11 mouse cellular contexts compared by ENCODE assay signal in the genomic region with DNA sequence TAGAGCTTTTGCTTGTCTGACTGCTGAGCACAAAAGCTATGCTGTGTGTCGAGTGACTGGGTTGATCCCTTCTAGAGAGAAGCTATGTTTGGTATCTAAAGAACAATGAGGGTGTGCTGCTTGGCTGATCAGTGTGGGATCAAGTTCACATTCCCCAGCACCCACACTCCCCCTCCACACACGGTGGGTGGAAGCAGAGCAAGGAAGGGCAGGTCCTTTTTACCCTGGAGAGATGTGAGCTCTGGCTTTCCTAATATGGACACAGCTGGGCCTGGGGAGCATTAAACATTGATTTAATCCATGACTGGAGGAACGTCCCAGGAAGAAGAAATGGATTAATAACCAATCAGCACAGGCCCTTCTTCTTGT.
DNase-seq lines count a peak whose midpoint lies in the region; ATAC-seq and TF ChIP-seq lines count a peak whose summit lies in the region.
"Had no signal": no experiment of that assay in that cellular context is flagged by ENCODE, and none has a peak within 500 bp of the region (broad histone marks: within the 10 kb centered on the region; RNA-seq: fewer than 3 reads in every experiment).

No protein-coding gene starts in this region.

- H3K27me3 ChIP-seq in neural tube, embryonic 13.5 days: no peaks in the 10 kb centered on the region
- no peaks in the 10 kb centered on the region for H3K27me3 ChIP-seq in heart, embryonic 16.5 days (ENCODE audit: control insufficient read depth, insufficient read depth, low read length)
- no peaks in the 10 kb centered on the region for H3K27me3 ChIP-seq in kidney, postnatal 0 days (ENCODE audit: insufficient read depth, low read length)
- H3K27me3 ChIP-seq in stomach, embryonic 16.5 days (ENCODE audit: control insufficient read depth, insufficient read depth, low read length): no peaks in the 10 kb centered on the region
- H3K27me3 ChIP-seq: forebrain, embryonic 12.5 days; neural tube, embryonic 12.5 days had no signal

- H3K4me1 ChIP-seq in neural tube, embryonic 13.5 days (replicated peaks): peaks cover 16% of the 10 kb centered on the region
- H3K4me1 ChIP-seq in heart, embryonic 16.5 days (ENCODE audit: control insufficient read depth, insufficient read depth, low read length): peaks cover 11% of the 10 kb centered on the region
- peaks cover 19% of the 10 kb centered on the region for H3K4me1 ChIP-seq in kidney, postnatal 0 days (replicated peaks; ENCODE audit: insufficient read depth, low read length)
- peaks cover 25% of the 10 kb centered on the region for H3K4me1 ChIP-seq in stomach, embryonic 16.5 days (ENCODE audit: control insufficient read depth, insufficient read depth, low read length)
- H3K4me1 ChIP-seq: neural tube, embryonic 12.5 days had no signal

- H3K36me3 ChIP-seq in neural tube, embryonic 13.5 days: no peaks in the 10 kb centered on the region
- H3K36me3 ChIP-seq in heart, embryonic 16.5 days (ENCODE audit: control insufficient read depth, insufficient read depth): no peaks in the 10 kb centered on the region
- H3K36me3 ChIP-seq in kidney, postnatal 0 days (ENCODE audit: insufficient read depth, low read length): no peaks in the 10 kb centered on the region
- H3K36me3 ChIP-seq in stomach, embryonic 16.5 days (ENCODE audit: control insufficient read depth, insufficient read depth, low read length): no peaks in the 10 kb centered on the region
- H3K36me3 ChIP-seq: forebrain, embryonic 12.5 days; neural tube, embryonic 12.5 days had no signal

- H3K4me3 ChIP-seq in neural tube, embryonic 13.5 days: no peak overlapping the region
- no peak overlapping the region for H3K4me3 ChIP-seq in heart, embryonic 16.5 days (ENCODE audit: low read length)
- H3K4me3 ChIP-seq in kidney, postnatal 0 days (replicated peaks; ENCODE audit: low read depth, low read length): no peak overlapping the region
- no peak overlapping the region for H3K4me3 ChIP-seq in stomach, embryonic 16.5 days (replicated peaks; ENCODE audit: low read length)
- H3K4me3 ChIP-seq: forebrain, embryonic 12.5 days; neural tube, embryonic 12.5 days had no signal

- no peak for TF ChIP-seq CTCF in kidney, postnatal 0 days (IDR thresholded peaks at IDR 0.05; ENCODE audit: low read depth)

- ATAC-seq in neural tube, embryonic 13.5 days (ENCODE audit: low read depth): peak; percentile 55
- ATAC-seq in heart, embryonic 16.5 days (replicated peaks; ENCODE audit: extremely low read depth, insufficient read depth, low FRiP score): peak; percentile 73
- peak; percentile 85 for ATAC-seq in kidney, postnatal 0 days (replicated peaks; ENCODE audit: low FRiP score, low read depth)
- ATAC-seq in stomach, embryonic 16.5 days (ENCODE audit: insufficient read depth, low FRiP score): peak; percentile 89

- no peaks in the 10 kb centered on the region for H3K9me3 ChIP-seq in neural tube, embryonic 13.5 days
- H3K9me3 ChIP-seq in heart, embryonic 16.5 days (replicated peaks; ENCODE audit: control insufficient read depth, low read length): no peaks in the 10 kb centered on the region
- no peaks in the 10 kb centered on the region for H3K9me3 ChIP-seq in kidney, postnatal 0 days (replicated peaks; ENCODE audit: low read length)
- no peaks in the 10 kb centered on the region for H3K9me3 ChIP-seq in stomach, embryonic 16.5 days (replicated peaks; ENCODE audit: control insufficient read depth, low read length)
- H3K9me3 ChIP-seq: forebrain, embryonic 12.5 days; neural tube, embryonic 12.5 days had no signal

- H3K27ac ChIP-seq in neural tube, embryonic 13.5 days (replicated peaks): 0 out of 2 replicates have a peak overlapping the region, but pooled peaks have one; percentile 1
- peak overlapping the region; percentile 80 for H3K27ac ChIP-seq in heart, embryonic 16.5 days (ENCODE audit: low read length)
- peak overlapping the region; percentile 89 for H3K27ac ChIP-seq in kidney, postnatal 0 days
- peak overlapping the region; percentile 80 for H3K27ac ChIP-seq in stomach, embryonic 16.5 days (ENCODE audit: low read length)
- H3K27ac ChIP-seq: forebrain, embryonic 12.5 days; liver, embryonic 14.5 days; neural tube, embryonic 12.5 days had no signal

- no peak for DNase-seq in neural tube, embryonic 10.5 days (ENCODE audit: extremely low spot score, low spot score)
- peak; percentile 87 for DNase-seq in kidney, postnatal 0 days (ENCODE audit: low spot score)
- no peak for DNase-seq in urinary bladder, adult 18-20 months (ENCODE audit: low spot score in 2 of 2)
- no peak for DNase-seq in adipocyte (ENCODE audit: low spot score)
- DNase-seq: cerebellum, adult 2 months had no signal

- H3K9ac ChIP-seq in neural tube, embryonic 13.5 days: no peak overlapping the region
- H3K9ac ChIP-seq in heart, embryonic 16.5 days (ENCODE audit: low read length): no peak overlapping the region
- H3K9ac ChIP-seq in kidney, postnatal 0 days (ENCODE audit: low read depth, low read length): no peak overlapping the region
- H3K9ac ChIP-seq in stomach, embryonic 16.5 days (ENCODE audit: low read length): no peak overlapping the region
- H3K9ac ChIP-seq: forebrain, embryonic 12.5 days; liver, embryonic 14.5 days; neural tube, embryonic 12.5 days had no signal

- no peak overlapping the region for H3K4me2 ChIP-seq in neural tube, embryonic 13.5 days
- H3K4me2 ChIP-seq in heart, embryonic 16.5 days (ENCODE audit: low read depth, low read length): no peak overlapping the region
- H3K4me2 ChIP-seq in kidney, postnatal 0 days (ENCODE audit: low read length): no peak overlapping the region
- no peak overlapping the region for H3K4me2 ChIP-seq in stomach, embryonic 16.5 days (ENCODE audit: low read depth, low read length)
- H3K4me2 ChIP-seq: forebrain, embryonic 12.5 days; neural tube, embryonic 12.5 days had no signal

- 22% methylated on average over 3 of the region's 3 CpGs for WGBS in neural tube, embryonic 13.5 days
- 20% methylated on average over 3 of the region's 3 CpGs for WGBS in heart, embryonic 16.5 days
- 13% methylated on average over 3 of the region's 3 CpGs for WGBS in kidney, postnatal 0 days
- 8% methylated on average over 3 of the region's 3 CpGs for WGBS in stomach, embryonic 16.5 days

Comparison
In these comparisons a context has a peak if more than half of its experiments do, and no peak if none do; other contexts are left out.
1. H3K27ac ChIP-seq: peak in every context shown above with its lines; median percentile 89 in kidney, postnatal 0 days; 80 in heart, embryonic 16.5 days; 80 in stomach, embryonic 16.5 days; 1 in neural tube, embryonic 13.5 days.